Comparison of ENCODE assay signal across 13 mouse cellular contexts in genomic region chr11:54071726-54072445, GRCm38 (mm10). TPM values are rescaled to one million over a fixed set of nuclear protein-coding genes. Genes with fewer than 3 reads are reported as not detected.
DNase-seq lines count a peak whose midpoint lies in the region; ATAC-seq lines count a peak whose summit lies in the region.
"Had no signal": no experiment of that assay in that cellular context is flagged by ENCODE, and none has a peak within 500 bp of the region (broad histone marks: within the 10 kb centered on the region; RNA-seq: fewer than 3 reads in every experiment).

No protein-coding gene starts in this region.

- ATAC-seq in forebrain, embryonic 13.5 days: no peak
- ATAC-seq: CD4-positive, CD25-positive, alpha-beta regulatory T cell, adult 4 months; forebrain, embryonic 16.5 days had no signal

- H3K27ac ChIP-seq in forebrain, embryonic 13.5 days: no peak overlapping the region
- H3K27ac ChIP-seq: liver, embryonic 14.5 days had no signal

- peak; percentile 56 for DNase-seq in gastrocnemius, adult 18-20 months (ENCODE audit: low spot score)
- no peak for DNase-seq in gastrocnemius, postnatal 14 days
- peak; percentile 78 for DNase-seq in ovary, postnatal 36 days (ENCODE audit: low spot score)
- DNase-seq in ovary, postnatal 14 days (ENCODE audit: low spot score): no peak
- peak; percentile 60 for DNase-seq in cerebellum, adult 9-10 months
- DNase-seq in testis, postnatal 14 days (ENCODE audit: low spot score): peak; percentile 70
- no peak for DNase-seq in layer of hippocampus, adult 11-12 months (ENCODE audit: low spot score)
- DNase-seq: kidney, adult 2 months; layer of hippocampus, adult 9-11 months had no signal

- H3K27me3 ChIP-seq in forebrain, embryonic 13.5 days: peaks cover 5% of the 10 kb centered on the region; the same call in 1 of the 2 replicates

- H3K4me2 ChIP-seq in forebrain, embryonic 13.5 days: no peak overlapping the region

- intact Hi-C loops in gastrocnemius, postnatal 14 days (cut with DNase I; ENCODE audit: low total_unique reads): no loop called here

- H3K9me3 ChIP-seq in forebrain, embryonic 13.5 days (replicated peaks): 0 out of 2 replicates have a peak, but pooled peaks cover 6% of the 10 kb centered on the region

- H3K36me3 ChIP-seq in forebrain, embryonic 13.5 days (ENCODE audit: poor library complexity, severe bottlenecking): no peaks in the 10 kb centered on the region

- no peak overlapping the region for H3K4me3 ChIP-seq in forebrain, embryonic 13.5 days

- H3K9ac ChIP-seq in forebrain, embryonic 13.5 days: no peak overlapping the region
- H3K9ac ChIP-seq: liver, embryonic 14.5 days had no signal

- WGBS in forebrain, embryonic 13.5 days: 91% methylated on average over 5 of the region's 5 CpGs

- peaks cover 30% of the 10 kb centered on the region for H3K4me1 ChIP-seq in forebrain, embryonic 13.5 days

RNA-seq across cellular contexts. Expression of gene Pdlim4, which starts 3.1 kb away (rescaled TPM):
- 1 to 10 TPM; 5.1 to 5.6 TPM for total RNA-seq in gastrocnemius, adult 18-20 months (2021)
- 10 to 100 TPM; 15.6 to 18.8 TPM for total RNA-seq in gastrocnemius, postnatal 14 days (2021)
- polyA plus RNA-seq in forebrain, embryonic 13.5 days (2015; fragmentation: Nextera tagmentation; extraction: Ambion mirVana): 36.2 and 38.3 TPM in 2 replicates

RNA-seq across cellular contexts. Expression of gene P4ha2, which starts 28.0 kb away (rescaled TPM):
- 10 to 100 TPM; 31.9 to 38.1 TPM for total RNA-seq in gastrocnemius, adult 18-20 months (2021)
- 10 to 100 TPM; 19.9 to 21.2 TPM for total RNA-seq in gastrocnemius, postnatal 14 days (2021)
- polyA plus RNA-seq in forebrain, embryonic 13.5 days (2015; fragmentation: Nextera tagmentation; extraction: Ambion mirVana): 5.5 and 5.6 TPM in 2 replicates
- polyA plus RNA-seq: CD4-positive, CD25-positive, alpha-beta regulatory T cell, adult 4 months had no signal

RNA-seq across cellular contexts. Expression of gene Slc22a4, which starts 44.0 kb away (rescaled TPM):
- total RNA-seq in gastrocnemius, adult 18-20 months (2021): 1 to 10 TPM; 2.9 to 3.1 TPM
- total RNA-seq in gastrocnemius, postnatal 14 days (2021): 1 to 10 TPM in 1 of 2 experiments, under 1 TPM in 1; 0.89 to 1.4 TPM
- polyA plus RNA-seq in forebrain, embryonic 13.5 days (2015; fragmentation: Nextera tagmentation; extraction: Ambion mirVana): 0.21 and 0.74 TPM in 2 replicates
- polyA plus RNA-seq: CD4-positive, CD25-positive, alpha-beta regulatory T cell, adult 4 months had no signal

Comparison
In these comparisons a context has a peak if more than half of its experiments do, and no peak if none do; other contexts are left out.
1. DNase-seq: peak in gastrocnemius, adult 18-20 months (single experiment), ovary, postnatal 36 days (single experiment), cerebellum, adult 9-10 months (single experiment) and testis, postnatal 14 days (single experiment); none in gastrocnemius, postnatal 14 days (single experiment), ovary, postnatal 14 days (single experiment) and layer of hippocampus, adult 11-12 months (single experiment).